17 mouse cellular contexts compared by ENCODE assay signal in genomic region chr2:90675488-90675887, GRCm38 (mm10).
"Had no signal": no experiment of that assay in that cellular context is flagged by ENCODE, and none has a peak within 500 bp of the region (broad histone marks: within the 10 kb centered on the region; RNA-seq: fewer than 3 reads in every experiment).

No protein-coding gene starts in this region.

- H3K9me3 ChIP-seq: liver, embryonic 15.5 days; lung, embryonic 15.5 days; megakaryocyte, embryonic 14.5 days; midbrain, embryonic 13.5 days; midbrain, embryonic 15.5 days; neural tube, embryonic 12.5 days; stomach, embryonic 15.5 days had no signal

- H3K4me3 ChIP-seq: liver, embryonic 15.5 days; lung, embryonic 15.5 days; megakaryocyte, embryonic 14.5 days; midbrain, embryonic 13.5 days; midbrain, embryonic 15.5 days; neural tube, embryonic 12.5 days; stomach, embryonic 15.5 days had no signal

- H3K9ac ChIP-seq: liver, embryonic 15.5 days; liver, postnatal 0 days; lung, embryonic 15.5 days; midbrain, embryonic 13.5 days; midbrain, embryonic 15.5 days; neural tube, embryonic 12.5 days; stomach, embryonic 15.5 days had no signal

- H3K27ac ChIP-seq: liver, embryonic 15.5 days; lung, embryonic 15.5 days; macrophage; midbrain, embryonic 13.5 days; midbrain, embryonic 15.5 days; neural tube, embryonic 12.5 days; stomach, embryonic 15.5 days; stomach, postnatal 0 days had no signal

- H3K27me3 ChIP-seq: liver, embryonic 15.5 days; lung, embryonic 15.5 days; megakaryocyte, embryonic 14.5 days; midbrain, embryonic 13.5 days; midbrain, embryonic 15.5 days; neural tube, embryonic 12.5 days; stomach, embryonic 15.5 days had no signal

- DNase-seq: liver, postnatal 0 days; lung, adult 2 months; lung, postnatal 14 days; lung, postnatal 36 days; right cerebral cortex, postnatal 14 days; thymus, adult 2 months; thymus, postnatal 25 days; thymus, postnatal 4 days had no signal

- H3K36me3 ChIP-seq: midbrain, embryonic 13.5 days; midbrain, embryonic 15.5 days; neural tube, embryonic 12.5 days; stomach, embryonic 15.5 days had no signal
